Mouse (Mus musculus) mature B cell (primary cell): Measurements from ENCODE around the gene Plekhg1.

Source experiments
- in situ Hi-C: fragments of 300-500 bp; cut with MboI; formaldehyde crosslinking; loops from 2 replicates; pipeline ENCODE4 v1.14.3; 2019

Gene Plekhg1

GRCm38 (mm10) chr10:4006296-4007015 lies 266.3 kb downstream of the Plekhg1 start:
- in situ Hi-C loops, result no loop called here
